Mouse (Mus musculus) layer of hippocampus, postnatal 25 days (tissue): Measurements from ENCODE around the gene Ost4. TPM values are rescaled to one million over a fixed set of nuclear protein-coding genes. Genes with fewer than 3 reads are reported as not detected.

Experiments
- DNase-seq, 2 experiments: peaks; one replicate each; pipeline ENCODE4 v3.0.0; 2022; ENCODE audit warnings: mixed read lengths in 2 of 2, low spot score in 1 of 2; ENCODE audit errors: extremely low spot score in 1 of 2
- total RNA-seq, 2 experiments: library from RNA; stranded (reverse); gene quantifications; 2 replicates each; pipeline ENCODE4 v1.2.3; 2021

Ost4 gene
- total RNA-seq, 2 experiments from 2014 or later, result 92.7 to 101 TPM

- no peak for DNase-seq
Observed at GRCm38 (mm10) chr5:30925217-30925616, 17.6 kb upstream of the Ost4 start.

- DNase-seq, result no peak
Observed at GRCm38 (mm10) chr5:30924614-30925013, 17.0 kb upstream of the Ost4 start.

DNA sequence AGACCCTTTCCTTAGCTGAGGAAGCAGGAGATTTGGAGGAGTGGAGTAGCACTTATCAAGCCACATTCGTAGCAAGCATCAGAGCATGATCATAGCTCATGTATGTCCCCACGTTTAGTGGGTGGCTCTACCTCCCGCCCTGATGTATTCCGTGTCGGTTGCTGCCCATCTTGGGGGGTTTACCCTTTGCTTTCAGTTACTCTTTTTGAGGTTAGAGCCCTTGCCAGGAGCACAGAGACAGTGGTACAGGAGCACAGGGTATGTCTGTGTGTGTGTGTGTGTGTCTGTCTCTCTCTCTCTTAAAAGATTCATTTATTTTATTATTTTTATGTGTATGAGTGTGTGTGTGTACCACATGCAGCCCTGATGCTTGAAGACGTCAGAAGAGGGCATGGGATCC is 15.5 kb upstream of the Ost4 start:
- no peak for DNase-seq

DNA sequence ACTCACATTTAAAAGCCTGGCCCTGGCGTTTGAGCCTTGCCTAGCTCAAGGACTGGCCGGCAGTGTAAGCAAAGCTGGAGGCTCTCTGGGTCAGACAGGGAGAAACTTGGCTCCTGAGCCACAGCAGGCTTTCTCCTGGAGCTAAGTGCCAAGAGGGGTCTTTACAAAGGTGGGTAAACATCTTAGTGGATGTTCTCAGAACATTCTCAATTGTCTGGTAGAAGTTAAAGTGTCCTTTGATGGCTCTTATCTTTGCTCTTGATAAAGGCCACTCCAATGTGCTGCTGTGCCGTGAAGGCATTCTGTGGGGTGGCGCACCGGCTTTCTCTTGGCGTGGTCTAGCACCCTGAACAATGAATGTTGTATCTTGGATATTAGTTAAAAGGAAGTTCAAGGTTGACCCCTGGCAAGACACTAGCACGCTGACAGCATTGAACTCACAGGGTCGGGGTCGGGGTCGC is 15.0 kb upstream of the Ost4 start:
- DNase-seq, result no peak

- peak; percentile 94 to 97 for DNase-seq
Observed at GRCm38 (mm10) chr5:30921256-30922033, 13.9 kb upstream of the Ost4 start, which contains the start of gene Khk. Gene Khk (plus strand): TSS chr5:30921431.

GRCm38 (mm10) chr5:30920621-30921020 is 13.0 kb upstream of the Ost4 start:
- no peak for DNase-seq

GRCm38 (mm10) chr5:30919831-30920614 is 12.4 kb upstream of the Ost4 start:
- no peak for DNase-seq

- no peak for DNase-seq
Observed at GRCm38 (mm10) chr5:30918691-30919090, 11.1 kb upstream of the Ost4 start.

DNA sequence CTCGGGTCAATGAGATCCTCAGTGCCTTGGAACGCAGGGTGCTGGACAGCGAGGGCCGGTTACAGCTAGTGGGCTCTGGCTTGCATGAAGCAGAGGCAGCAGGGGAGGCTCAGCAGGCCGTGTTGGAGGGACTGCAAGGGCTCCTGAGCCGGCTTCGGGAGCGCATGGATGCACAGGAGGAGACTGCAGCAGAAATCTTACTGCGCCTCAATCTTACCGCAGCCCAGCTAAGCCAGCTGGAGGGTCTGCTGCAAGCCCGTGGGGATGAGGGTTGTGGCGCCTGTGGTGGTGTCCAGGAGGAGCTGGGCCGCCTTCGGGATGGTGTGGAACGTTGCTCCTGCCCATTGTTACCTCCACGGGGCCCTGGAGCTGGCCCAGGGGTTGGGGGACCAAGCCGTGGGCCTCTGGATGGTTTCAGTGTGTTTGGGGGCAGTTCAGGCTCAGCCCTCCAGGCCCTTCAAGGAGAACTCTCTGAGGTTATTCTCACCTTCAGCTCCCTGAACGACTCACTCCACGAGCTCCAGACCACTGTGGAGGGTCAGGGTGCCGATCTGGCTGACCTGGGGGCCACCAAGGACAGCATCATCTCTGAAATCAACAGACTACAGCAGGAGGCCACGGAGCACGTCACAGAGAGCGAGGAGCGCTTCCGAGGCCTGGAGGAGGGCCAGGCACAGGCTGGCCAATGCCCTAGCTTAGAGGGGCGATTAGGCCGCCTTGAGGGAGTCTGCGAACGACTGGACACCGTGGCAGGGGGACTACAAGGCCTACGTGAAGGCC is 10.5 kb upstream of the Ost4 start:
- no peak for DNase-seq

GRCm38 (mm10) chr5:30917348-30917747 is 9.8 kb upstream of the Ost4 start:
- DNase-seq, result no peak

- DNase-seq, result no peak
Observed at GRCm38 (mm10) chr5:30916841-30917240, 9.3 kb upstream of the Ost4 start.

GRCm38 (mm10) chr5:30915974-30916433 is 8.4 kb upstream of the Ost4 start:
- DNase-seq, result peak; percentile 64 to 65

DNA sequence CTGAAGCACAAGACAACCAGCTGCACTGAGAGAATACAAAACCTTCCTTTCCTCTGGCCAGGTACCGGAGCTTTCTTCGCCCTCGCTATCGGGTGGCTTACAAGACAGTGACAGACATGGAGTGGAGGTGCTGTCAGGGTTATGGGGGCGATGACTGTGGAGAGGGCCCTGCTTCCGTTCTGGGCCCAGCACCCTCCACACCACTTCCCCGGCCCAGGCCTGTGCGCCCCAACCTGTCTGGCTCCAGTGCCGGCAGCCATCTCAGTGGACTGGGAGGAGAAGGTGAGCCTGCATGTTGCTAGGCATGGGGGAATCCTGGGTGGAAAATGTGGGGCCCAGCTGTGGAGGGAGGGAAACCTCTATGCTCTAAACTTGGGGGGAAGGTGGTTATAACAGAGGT is 7.9 kb upstream of the Ost4 start:
- DNase-seq, result no peak

DNA sequence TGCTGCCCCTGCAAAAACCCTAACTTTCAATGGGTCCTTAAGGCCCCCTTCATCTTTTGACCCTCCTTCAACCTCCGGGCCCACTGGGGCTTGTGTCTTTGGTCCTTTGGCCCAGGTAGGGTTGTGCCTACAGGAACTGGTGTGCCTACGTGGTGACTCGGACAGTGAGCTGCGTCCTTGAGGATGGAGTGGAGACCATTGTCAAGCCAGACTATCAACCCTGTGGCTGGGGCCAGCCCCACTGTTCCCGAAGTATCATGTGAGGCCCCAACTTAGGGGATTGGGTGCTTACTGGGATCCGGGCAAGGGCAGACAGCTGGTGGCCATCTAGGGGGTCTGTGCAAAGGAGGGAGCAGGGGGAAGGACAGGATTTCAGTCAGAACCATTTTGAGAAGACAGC is 7.3 kb upstream of the Ost4 start:
- DNase-seq, result no peak

- DNase-seq, result no peak
Observed at GRCm38 (mm10) chr5:30914101-30914635, 6.6 kb upstream of the Ost4 start.

DNA sequence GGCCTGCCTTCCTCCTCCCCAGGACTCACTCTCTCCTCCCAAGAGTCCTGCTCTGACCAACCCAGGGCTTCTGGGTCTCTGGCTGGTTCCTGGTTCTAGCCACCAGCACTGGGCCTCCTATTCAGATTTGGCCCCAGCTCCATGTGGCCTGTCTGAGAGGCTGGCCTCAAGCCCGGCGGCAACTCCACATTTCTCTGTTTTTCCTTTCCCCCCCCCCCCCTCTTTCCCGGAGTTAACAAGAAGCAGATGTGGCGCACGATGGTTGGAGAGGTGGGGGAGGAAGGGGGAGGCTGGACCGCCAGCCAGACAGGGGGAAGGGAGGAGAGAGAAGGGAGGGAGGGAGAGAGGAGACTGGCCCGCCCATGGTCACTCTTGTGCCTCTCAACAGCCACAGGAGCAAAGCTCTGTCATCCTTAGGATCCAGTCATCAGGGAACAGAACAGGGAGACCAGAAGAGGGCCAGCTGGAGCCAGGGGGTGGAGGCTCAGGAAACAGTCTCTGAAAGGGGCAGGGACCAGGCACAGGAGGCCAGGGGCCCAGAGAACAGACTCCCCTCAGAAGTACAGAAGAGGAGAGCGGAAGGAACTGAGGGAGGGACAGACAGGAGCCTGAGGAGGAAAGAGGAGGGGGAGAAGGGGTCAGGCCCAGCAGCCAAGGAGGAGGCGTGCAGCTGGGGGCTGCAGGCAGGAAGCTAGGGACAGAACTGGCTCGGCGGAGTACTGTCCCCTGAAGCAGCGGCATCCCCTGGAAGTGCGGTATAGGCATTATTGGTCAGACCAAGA is 5.7 kb upstream of the Ost4 start, which contains the start of gene Emilin1:
Gene Emilin1 (plus strand): TSS at position 343 of the 782 bp plus-strand sequence.
- DNase-seq, result no peak

DNA sequence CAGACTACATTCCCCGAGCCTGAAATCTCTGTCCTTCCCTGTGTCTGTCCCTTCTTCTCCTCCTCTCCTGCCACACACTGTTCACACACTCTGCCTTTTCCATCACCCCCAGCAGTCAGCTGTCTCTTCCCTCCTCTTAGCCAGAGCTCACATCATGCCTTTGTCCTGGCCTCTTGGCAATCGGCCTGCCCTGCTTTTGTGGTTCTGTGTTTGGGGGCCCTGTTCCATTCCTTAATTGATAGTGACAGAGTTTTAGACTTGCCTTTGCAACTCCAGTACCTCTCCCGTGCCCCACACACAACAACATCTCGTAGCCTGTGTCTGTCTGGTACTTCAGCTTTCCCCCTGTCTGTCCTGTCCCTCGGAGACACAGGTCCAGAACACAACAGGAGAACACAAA is 4.6 kb upstream of the Ost4 start:
- no peak for DNase-seq

DNA sequence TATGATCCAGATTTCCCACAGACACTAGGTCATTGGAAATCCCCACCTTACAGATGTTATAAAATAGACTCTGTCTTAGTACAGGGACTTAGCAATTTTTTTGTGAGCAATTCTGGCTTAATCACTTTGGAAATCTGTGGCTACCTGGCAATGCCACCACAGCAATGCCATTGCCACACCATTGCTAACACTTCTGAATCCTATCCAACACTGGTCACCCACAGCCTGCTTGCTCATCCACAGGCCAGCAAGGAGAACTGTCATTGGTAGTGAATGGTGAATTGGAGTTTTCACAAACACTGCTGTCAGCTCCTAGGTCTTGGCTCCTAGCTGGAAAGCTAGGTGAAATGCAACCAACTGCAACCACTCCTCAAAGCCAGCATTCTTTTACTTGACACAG is 2.9 kb upstream of the Ost4 start:
- DNase-seq, result no peak

- DNase-seq, result no peak
Observed at GRCm38 (mm10) chr5:30909863-30910262, 2.3 kb upstream of the Ost4 start.

DNA sequence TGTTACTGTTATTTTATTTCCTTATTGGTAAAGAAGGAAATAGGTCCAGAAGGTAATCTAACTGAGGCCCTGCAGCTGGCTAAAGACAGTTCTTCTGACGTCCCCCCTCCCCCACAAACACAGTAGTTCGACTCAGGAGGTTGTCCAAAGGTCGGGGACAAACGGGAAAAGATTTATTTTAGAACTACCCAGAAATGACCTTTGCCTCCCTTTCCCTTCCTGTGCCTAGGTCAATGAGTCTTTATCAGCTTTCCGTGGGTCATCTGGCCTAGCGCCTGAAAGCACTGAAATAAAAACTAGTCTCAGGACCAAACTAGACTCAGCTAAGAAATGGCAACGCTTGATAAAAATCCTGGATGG is 1.7 kb upstream of the Ost4 start:
- no peak for DNase-seq
